Mouse (Mus musculus): Measurements from ENCODE around the gene Cdk14.

DNA sequence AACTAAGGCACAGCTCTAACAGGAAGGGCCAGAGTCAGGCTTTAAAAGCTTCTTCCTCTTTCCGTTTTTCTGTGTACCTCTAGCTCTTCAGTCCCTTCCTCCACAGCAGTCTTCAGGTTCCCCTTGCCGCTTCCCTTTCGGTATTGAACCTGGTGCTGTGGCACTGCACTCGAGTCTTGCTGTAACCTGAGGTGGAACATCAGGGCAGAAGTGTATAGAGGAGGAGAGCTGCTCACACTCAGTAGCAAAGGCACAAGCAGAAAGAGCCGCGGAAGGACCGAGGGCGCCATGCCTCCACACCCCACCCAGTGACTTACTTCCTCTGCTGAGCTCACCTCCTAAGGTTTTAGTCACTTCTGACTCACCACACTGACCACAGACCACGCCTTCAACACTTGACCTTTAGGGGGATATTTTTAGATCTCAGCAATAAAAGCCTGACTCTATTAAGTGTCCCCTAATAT, at the start of gene Cdk14:
- TF ChIP-seq CHD2 (IDR thresholded peaks at IDR 0.05; ENCODE audit: low read depth, low read length) (no peak), HCFC1 (IDR thresholded peaks at IDR 0.05; ENCODE audit: borderline replicate concordance, insufficient read depth, low read length) (no peak), ZC3H11A (IDR thresholded peaks at IDR 0.05; ENCODE audit: borderline replicate concordance, low read depth, low read length) (no peak), MAFK (IDR thresholded peaks at IDR 0.05; ENCODE audit: insufficient read depth, low read depth, low read length) (no peak), ZNF384 (IDR thresholded peaks at IDR 0.05; ENCODE audit: low read depth, low read length) (no peak)

Data from ES-E14 (cell line).